Mouse (Mus musculus) ES-Bruce4 (cell line): ENCODE data around the gene Klf4.

ENCODE experiments used
- CTCF ChIP-seq: IDR thresholded peaks from one replicate; pipeline ENCODE4 v1.8.1; 2011; ENCODE audit warnings: low read depth, low read length
- POLR2A ChIP-seq: IDR thresholded peaks from one replicate; pipeline ENCODE4 v1.8.1; 2011; ENCODE audit warnings: low read length; ENCODE audit not compliant: insufficient read depth

- TF ChIP-seq CTCF, result no peak
- TF ChIP-seq POLR2A, result no peak
Measured at GRCm38 (mm10) chr4:55541221-55541620, 9.0 kb upstream of the Klf4 start.
